Mouse (Mus musculus): ENCODE measurements around the gene Rhbg.

- TF ChIP-seq CTCF (IDR thresholded peaks at IDR 0.05) (no peak), EP300 (IDR thresholded peaks at IDR 0.05) (no peak)
Measured at GRCm38 (mm10) chr3:88203456-88203855, 51.1 kb downstream of the Rhbg start.

Data from lung, postnatal 0 days (tissue).